Mouse (Mus musculus) heart, postnatal 4 days (tissue): ENCODE results near the gene Trpm7. TPM values are rescaled to one million over a fixed set of nuclear protein-coding genes. Genes with fewer than 3 reads are reported as not detected.

ENCODE experiments used
- DNase-seq: peaks from one replicate; pipeline ENCODE4 v3.0.0; 2021
- total RNA-seq, 2 experiments: library from RNA; stranded (reverse); gene quantifications; 2 replicates each; pipeline ENCODE4 v1.2.3; 2021

Trpm7 gene
- total RNA-seq, 2 experiments from 2014 or later, result 56.5 to 62.5 TPM

- DNase-seq, result no peak
Measured at GRCm38 (mm10) chr2:126816644-126817347, 59.2 kb downstream of the Trpm7 start.

- DNase-seq, result peak; percentile 26
Measured at GRCm38 (mm10) chr2:126815822-126816221, 60.2 kb downstream of the Trpm7 start.

GRCm38 (mm10) chr2:126801980-126802379, 74.0 kb downstream of the Trpm7 start:
- no peak for DNase-seq

- DNase-seq, result no peak
Measured at GRCm38 (mm10) chr2:126798455-126798854, 77.6 kb downstream of the Trpm7 start.

- DNase-seq, result no peak
Measured at GRCm38 (mm10) chr2:126795708-126796107, 80.3 kb downstream of the Trpm7 start.

GRCm38 (mm10) chr2:126792611-126793010, 83.4 kb downstream of the Trpm7 start:
- DNase-seq, result no peak

GRCm38 (mm10) chr2:126787721-126788342, 88.2 kb downstream of the Trpm7 start:
- no peak for DNase-seq

GRCm38 (mm10) chr2:126783370-126783769, 92.7 kb downstream of the Trpm7 start, which contains the start of gene Usp50:
Usp50 (minus strand) TSS chr2:126783470.
- DNase-seq, result no peak

- peak; percentile 70 for DNase-seq
Measured at GRCm38 (mm10) chr2:126782433-126782832, 93.6 kb downstream of the Trpm7 start.

- no peak for DNase-seq
Measured at GRCm38 (mm10) chr2:126781478-126781877, 94.6 kb downstream of the Trpm7 start.

- DNase-seq, result no peak
Measured at GRCm38 (mm10) chr2:126780286-126780685, 95.7 kb downstream of the Trpm7 start.

GRCm38 (mm10) chr2:126778806-126779205, 97.2 kb downstream of the Trpm7 start:
- DNase-seq, result no peak

- no peak for DNase-seq
Measured at GRCm38 (mm10) chr2:126776416-126776815, 99.6 kb downstream of the Trpm7 start.

GRCm38 (mm10) chr2:126775951-126776350, 100.1 kb downstream of the Trpm7 start:
- no peak for DNase-seq

GRCm38 (mm10) chr2:126772217-126772616, 103.8 kb downstream of the Trpm7 start:
- DNase-seq, result no peak

- DNase-seq, result peak; percentile 19
Measured at GRCm38 (mm10) chr2:126769431-126770181, 106.4 kb downstream of the Trpm7 start.

GRCm38 (mm10) chr2:126768194-126768593, 107.8 kb downstream of the Trpm7 start:
- DNase-seq, result no peak

- DNase-seq, result no peak
Measured at GRCm38 (mm10) chr2:126767599-126767998, 108.4 kb downstream of the Trpm7 start.

- no peak for DNase-seq
Measured at GRCm38 (mm10) chr2:126765867-126766582, 110.0 kb downstream of the Trpm7 start.

GRCm38 (mm10) chr2:126759351-126759750, 116.7 kb downstream of the Trpm7 start:
- DNase-seq, result no peak

- DNase-seq, result no peak
Measured at GRCm38 (mm10) chr2:126755664-126756063, 120.4 kb downstream of the Trpm7 start.

- no peak for DNase-seq
Measured at GRCm38 (mm10) chr2:126743389-126743788, 132.6 kb downstream of the Trpm7 start.
